Mouse (Mus musculus) midbrain, embryonic 13.5 days (tissue): ENCODE measurements at regions not wholly inside any gene's neighbourhood (a gene's known extent, or its start where the extent isn't known, plus 50 kb on each side); places are given as distances from the start of the nearest gene placed in this dataset.

Experiments
- ATAC-seq: fragments of 200-750 bp; cut with Nextera tagmentation; 2 replicates; pipeline ENCODE4 v1.8.0; 2017; ENCODE audit warnings: mild to moderate bottlenecking, moderate TSS enrichment, moderate library complexity
- H3K27ac ChIP-seq: fragments of 300-500 bp; sonication (generic); 2 replicates; pipeline ENCODE4 v1.5.1; 2015; ENCODE audit warnings: inconsistent platforms, mild to moderate bottlenecking, moderate library complexity
- H3K27me3 ChIP-seq: fragments of 300-500 bp; sonication (generic); 2 replicates; pipeline ENCODE4 v1.6.1; 2015; ENCODE audit warnings: mild to moderate bottlenecking, inconsistent platforms
- H3K36me3 ChIP-seq: fragments of 300-500 bp; sonication (generic); 2 replicates; pipeline ENCODE4 v1.6.1; 2015; ENCODE audit warnings: mild to moderate bottlenecking, inconsistent platforms
- H3K4me1 ChIP-seq: fragments of 300-500 bp; sonication (generic); replicated peaks from 2 replicates; pipeline ENCODE4 v1.6.1; 2015; ENCODE audit warnings: inconsistent platforms
- H3K4me2 ChIP-seq: fragments of 300-500 bp; sonication (generic); replicated peaks from 2 replicates; pipeline ENCODE4 v1.6.1; 2015; ENCODE audit warnings: moderate library complexity, mild to moderate bottlenecking, inconsistent platforms
- H3K4me3 ChIP-seq: fragments of 300-500 bp; sonication (generic); replicated peaks from 2 replicates; pipeline ENCODE4 v1.5.1; 2015; ENCODE audit warnings: mild to moderate bottlenecking, inconsistent platforms
- H3K9ac ChIP-seq: fragments of 300-500 bp; sonication (generic); replicated peaks from 2 replicates; pipeline ENCODE4 v1.6.1; 2015; ENCODE audit warnings: mild to moderate bottlenecking, inconsistent platforms
- H3K9me3 ChIP-seq: fragments of 300-500 bp; sonication (generic); 2 replicates; pipeline ENCODE4 v1.6.1; 2016; ENCODE audit warnings: mild to moderate bottlenecking, inconsistent platforms
- WGBS: fragments of 180-500 bp; shearing (Covaris S2); methylation state at CpG from one replicate; pipeline ENCODE4 v1.1.7; 2015; 5-methylcytosine and 5-hydroxymethylcytosine counted together

- Histone ChIP-seq H3K27me3 (no peaks in the 10 kb centered on the region), H3K27ac (no peak overlapping the region), H3K4me3 (no peak overlapping the region), H3K4me2 (no peak overlapping the region), H3K36me3 (no peaks in the 10 kb centered on the region), H3K9me3 (no peaks in the 10 kb centered on the region), H3K4me1 (peaks cover 12% of the 10 kb centered on the region; the same call in 1 of the 2 replicates), H3K9ac (no peak overlapping the region)
- 95% methylated on average over 1 of the region's 1 CpGs for WGBS
- no peak for ATAC-seq
Measured at GRCm38 (mm10) chr10:68965271-68965670, 186.0 kb upstream of the Rhobtb1 start.

GRCm38 (mm10) chr10:68967976-68968968 is 183.0 kb upstream of the Rhobtb1 start:
- no peak overlapping the region for H3K4me3 ChIP-seq
- peak; percentile 48; the same call in 1 of the 2 replicates for ATAC-seq
- H3K27ac ChIP-seq = peak overlapping the region; percentile 20
- no peaks in the 10 kb centered on the region for H3K9me3 ChIP-seq
- 57% methylated on average over 15 of the region's 15 CpGs for WGBS
- H3K4me1 ChIP-seq = peaks cover 12% of the 10 kb centered on the region; the same call in 1 of the 2 replicates
- H3K27me3 ChIP-seq = no peaks in the 10 kb centered on the region
- H3K36me3 ChIP-seq = no peaks in the 10 kb centered on the region
- no peak overlapping the region for H3K4me2 ChIP-seq
- no peak overlapping the region for H3K9ac ChIP-seq

- no peak for ATAC-seq
- WGBS = 88% methylated on average over 2 of the region's 2 CpGs
- no peaks in the 10 kb centered on the region for H3K27me3 ChIP-seq
- H3K27ac ChIP-seq = no peak overlapping the region
- peaks cover 12% of the 10 kb centered on the region; the same call in 1 of the 2 replicates for H3K4me1 ChIP-seq
- no peaks in the 10 kb centered on the region for H3K36me3 ChIP-seq
- no peak overlapping the region for H3K4me2 ChIP-seq
- H3K9me3 ChIP-seq = no peaks in the 10 kb centered on the region
- H3K4me3 ChIP-seq = no peak overlapping the region
- no peak overlapping the region for H3K9ac ChIP-seq
Measured at GRCm38 (mm10) chr10:68970521-68970920, 180.7 kb upstream of the Rhobtb1 start.

GRCm38 (mm10) chr10:68974771-68975170 is 176.5 kb upstream of the Rhobtb1 start:
- Histone ChIP-seq H3K9ac (no peak overlapping the region), H3K4me2 (no peak overlapping the region), H3K27ac (no peak overlapping the region), H3K4me3 (no peak overlapping the region), H3K36me3 (no peaks in the 10 kb centered on the region), H3K27me3 (no peaks in the 10 kb centered on the region), H3K9me3 (no peaks in the 10 kb centered on the region), H3K4me1 (no peaks in the 10 kb centered on the region)
- 61% methylated on average over 7 of the region's 7 CpGs for WGBS
- ATAC-seq = no peak

GRCm38 (mm10) chr10:68976443-68977025 is 174.7 kb upstream of the Rhobtb1 start:
- Histone ChIP-seq H3K36me3 (no peaks in the 10 kb centered on the region), H3K27ac (no peak overlapping the region), H3K9ac (no peak overlapping the region), H3K4me2 (no peak overlapping the region), H3K9me3 (no peaks in the 10 kb centered on the region), H3K27me3 (no peaks in the 10 kb centered on the region), H3K4me1 (no peaks in the 10 kb centered on the region), H3K4me3 (no peak overlapping the region)
- ATAC-seq = no peak
- WGBS = 84% methylated on average over 10 of the region's 10 CpGs

- Histone ChIP-seq H3K4me1 (no peaks in the 10 kb centered on the region), H3K9me3 (no peaks in the 10 kb centered on the region), H3K27ac (no peak overlapping the region), H3K4me2 (no peak overlapping the region), H3K9ac (no peak overlapping the region), H3K36me3 (no peaks in the 10 kb centered on the region), H3K4me3 (no peak overlapping the region), H3K27me3 (no peaks in the 10 kb centered on the region)
- ATAC-seq = no peak
- 78% methylated on average over 4 of the region's 4 CpGs for WGBS
Measured at GRCm38 (mm10) chr10:68978115-68978514, 173.1 kb upstream of the Rhobtb1 start.

GRCm38 (mm10) chr10:68979949-68980348 is 171.3 kb upstream of the Rhobtb1 start:
- no peaks in the 10 kb centered on the region for H3K27me3 ChIP-seq
- 92% methylated on average over 7 of the region's 7 CpGs for WGBS
- no peak for ATAC-seq
- no peaks in the 10 kb centered on the region for H3K4me1 ChIP-seq
- no peaks in the 10 kb centered on the region for H3K9me3 ChIP-seq
- no peaks in the 10 kb centered on the region for H3K36me3 ChIP-seq
- no peak overlapping the region for H3K4me3 ChIP-seq
- no peak overlapping the region for H3K9ac ChIP-seq
- H3K27ac ChIP-seq = no peak overlapping the region
- no peak overlapping the region for H3K4me2 ChIP-seq

GRCm38 (mm10) chr10:68982288-68982687 is 168.9 kb upstream of the Rhobtb1 start:
- 84% methylated on average over 8 of the region's 8 CpGs for WGBS
- H3K27me3 ChIP-seq = no peaks in the 10 kb centered on the region
- no peak for ATAC-seq
- H3K4me3 ChIP-seq = no peak overlapping the region
- H3K4me1 ChIP-seq = no peaks in the 10 kb centered on the region
- no peaks in the 10 kb centered on the region for H3K36me3 ChIP-seq
- no peak overlapping the region for H3K4me2 ChIP-seq
- H3K27ac ChIP-seq = no peak overlapping the region
- no peaks in the 10 kb centered on the region for H3K9me3 ChIP-seq
- no peak overlapping the region for H3K9ac ChIP-seq

GRCm38 (mm10) chr10:68990584-68990983 is 160.7 kb upstream of the Rhobtb1 start:
- no peaks in the 10 kb centered on the region for H3K9me3 ChIP-seq
- no peaks in the 10 kb centered on the region for H3K27me3 ChIP-seq
- no peaks in the 10 kb centered on the region for H3K36me3 ChIP-seq
- H3K9ac ChIP-seq = no peak overlapping the region
- no peak for ATAC-seq
- H3K4me3 ChIP-seq = no peak overlapping the region
- no peak overlapping the region for H3K27ac ChIP-seq
- WGBS = 87% methylated on average over 6 of the region's 6 CpGs
- no peak overlapping the region for H3K4me2 ChIP-seq
- no peaks in the 10 kb centered on the region for H3K4me1 ChIP-seq

- Histone ChIP-seq H3K4me2 (no peak overlapping the region), H3K4me3 (no peak overlapping the region), H3K27ac (no peak overlapping the region), H3K9me3 (no peaks in the 10 kb centered on the region), H3K4me1 (no peaks in the 10 kb centered on the region), H3K27me3 (no peaks in the 10 kb centered on the region), H3K36me3 (no peaks in the 10 kb centered on the region), H3K9ac (no peak overlapping the region)
- ATAC-seq = no peak
- WGBS = 93% methylated on average over 6 of the region's 6 CpGs
Measured at GRCm38 (mm10) chr10:68999610-69000009, 151.6 kb upstream of the Rhobtb1 start.

GRCm38 (mm10) chr10:69001654-69002435 is 149.4 kb upstream of the Rhobtb1 start:
- Histone ChIP-seq H3K4me2 (no peak overlapping the region), H3K4me1 (no peaks in the 10 kb centered on the region), H3K4me3 (no peak overlapping the region), H3K9me3 (no peaks in the 10 kb centered on the region), H3K27me3 (no peaks in the 10 kb centered on the region), H3K27ac (no peak overlapping the region), H3K9ac (no peak overlapping the region), H3K36me3 (no peaks in the 10 kb centered on the region)
- ATAC-seq = no peak
- WGBS = 91% methylated on average over 12 of the region's 12 CpGs
